Mouse (Mus musculus) heart, adult 2 months (tissue): Measurements from ENCODE around the gene Zc3h14.

Experiments
- CTCF ChIP-seq: fragments of 200-600 bp; IDR thresholded peaks from 2 replicates; pipeline ENCODE4 v1.8.1; 2022; ENCODE audit warnings: antibody characterized with exemption, mild to moderate bottlenecking, moderate library complexity
- EP300 ChIP-seq: fragments of 200-500 bp; IDR thresholded peaks from 2 replicates; pipeline ENCODE4 v1.6.1; 2011; ENCODE audit warnings: low read depth, low read length, control low read depth; ENCODE audit not compliant: insufficient read depth
- POLR2A ChIP-seq: fragments of 200-500 bp; IDR thresholded peaks from 2 replicates; pipeline ENCODE4 v1.6.1; 2011; ENCODE audit warnings: mild to moderate bottlenecking, low read depth, low read length, control low read depth; ENCODE audit not compliant: insufficient read depth

- TF ChIP-seq POLR2A (no peak), CTCF (peak; percentile 75), EP300 (no peak)
These were observed at the start of gene Zc3h14 for GRCm38 (mm10) chr12:98746746-98747379.
